Mouse (Mus musculus): ENCODE results near the gene Fahd1. TPM values are rescaled to one million over a fixed set of nuclear protein-coding genes. Genes with fewer than 3 reads are reported as not detected.

Fahd1 gene
- polyA plus RNA-seq, 1 experiment = 7.8 TPM

DNA sequence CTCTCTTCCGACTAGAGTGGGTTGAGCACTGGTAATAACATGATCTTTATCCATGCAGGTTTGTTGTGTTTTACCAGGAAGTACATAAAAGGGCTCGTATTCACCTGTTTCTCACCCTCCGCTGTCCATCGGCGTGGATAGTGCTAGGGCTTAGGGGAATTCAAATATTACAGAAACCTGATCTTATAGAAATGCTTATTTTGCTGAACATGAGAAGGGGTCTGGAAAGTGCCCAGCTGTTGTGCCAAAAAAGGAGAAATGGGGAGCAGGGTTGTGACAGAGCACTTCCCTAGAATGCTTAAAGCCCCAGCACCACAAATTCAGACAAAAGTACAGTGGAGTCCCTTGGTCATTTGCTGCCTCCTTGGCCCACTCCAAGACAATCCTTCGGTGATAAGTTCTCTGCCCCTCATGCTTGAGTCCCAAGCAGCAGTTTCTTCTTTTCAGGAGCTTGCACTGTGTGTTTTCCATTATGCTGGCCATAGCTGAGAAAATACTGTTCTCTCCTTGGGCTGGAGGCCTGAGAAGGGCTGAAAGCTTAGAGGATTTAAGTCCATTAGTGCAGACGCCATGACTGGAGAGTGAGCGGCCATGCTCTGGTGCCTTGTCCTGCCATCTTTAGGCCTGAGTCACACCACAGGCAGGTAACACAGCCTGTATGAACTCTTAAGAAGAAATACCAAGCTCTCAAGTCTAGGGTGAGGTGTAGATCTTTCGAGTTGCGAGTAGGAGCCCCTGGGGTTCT, 1.4 kb upstream of the Fahd1 start:
- Histone ChIP-seq H3K4me3 (replicated peaks; ENCODE audit: extremely low read depth, low read depth, low read length) (no peak overlapping the region), H3K4me1 (ENCODE audit: control insufficient read depth, insufficient read depth, low read length) (peaks cover 2% of the 10 kb centered on the region; the same call in 1 of the 2 replicates)
- WGBS = 79% methylated on average over 10 of the region's 10 CpGs
- no peak for DNase-seq
- TF ChIP-seq CTCF (IDR thresholded peaks at IDR 0.05; ENCODE audit: insufficient read depth, low read length) = no peak
- no peak for TF ChIP-seq POLR2A (IDR thresholded peaks at IDR 0.05; ENCODE audit: borderline replicate concordance, extremely low read depth, low read depth, low read length)

GRCm38 (mm10) chr17:24850773-24851127, 586 bp upstream of the Fahd1 start:
- WGBS = 1% methylated on average over 20 of the region's 20 CpGs
- DNase-seq = no peak
- Histone ChIP-seq H3K4me3 (replicated peaks; ENCODE audit: extremely low read depth, low read depth, low read length) (peak overlapping the region; percentile 77), H3K4me1 (ENCODE audit: control insufficient read depth, insufficient read depth, low read length) (peaks cover 2% of the 10 kb centered on the region; the same call in 1 of the 2 replicates)
- TF ChIP-seq POLR2A (IDR thresholded peaks at IDR 0.05; ENCODE audit: borderline replicate concordance, extremely low read depth, low read depth, low read length) = no peak
- TF ChIP-seq CTCF (IDR thresholded peaks at IDR 0.05; ENCODE audit: insufficient read depth, low read length) = no peak

DNA sequence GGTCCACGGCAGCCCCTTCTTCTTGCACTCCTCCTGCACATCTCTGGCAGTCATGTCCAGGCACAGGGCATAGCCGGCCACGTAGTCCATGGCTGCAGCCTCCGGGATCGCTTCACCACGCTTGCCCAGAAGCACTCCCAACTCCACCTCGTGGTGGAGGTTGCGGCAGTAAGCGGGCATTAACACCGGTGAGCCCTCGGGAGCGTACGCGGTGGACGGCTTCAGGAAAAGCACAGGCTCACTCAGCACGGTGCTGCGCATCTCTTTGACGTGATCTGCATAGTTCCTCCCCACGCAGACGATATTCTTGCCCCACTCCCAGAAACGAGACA, 465 bp downstream of the Fahd1 start:
- WGBS = under 1% methylated on average over 21 of the region's 21 CpGs

GRCm38 (mm10) chr17:24848600-24849031, 1.5 kb downstream of the Fahd1 start:
- TF ChIP-seq POLR2A (IDR thresholded peaks at IDR 0.05; ENCODE audit: borderline replicate concordance, extremely low read depth, low read depth, low read length) (no peak), CTCF (IDR thresholded peaks at IDR 0.05; ENCODE audit: insufficient read depth, low read length) (no peak)
- DNase-seq = no peak
- H3K4me3 ChIP-seq (replicated peaks; ENCODE audit: extremely low read depth, low read depth, low read length) = no peak overlapping the region
- peaks cover 2% of the 10 kb centered on the region; the same call in 1 of the 2 replicates for H3K4me1 ChIP-seq (ENCODE audit: control insufficient read depth, insufficient read depth, low read length)

More for the DNA sequence above, 465 bp downstream of the Fahd1 start:
- peak overlapping the region; percentile 98 for H3K4me3 ChIP-seq (replicated peaks; ENCODE audit: extremely low read depth, low read depth, low read length)
- peaks cover 2% of the 10 kb centered on the region; the same call in 1 of the 2 replicates for H3K4me1 ChIP-seq (ENCODE audit: control insufficient read depth, insufficient read depth, low read length)
- no peak for DNase-seq
- TF ChIP-seq CTCF (IDR thresholded peaks at IDR 0.05; ENCODE audit: insufficient read depth, low read length) (peak; percentile 24; the same call in 1 of the 2 replicates), POLR2A (IDR thresholded peaks at IDR 0.05; ENCODE audit: borderline replicate concordance, extremely low read depth, low read depth, low read length) (no peak; the same call in 1 of the 2 replicates)

DNA sequence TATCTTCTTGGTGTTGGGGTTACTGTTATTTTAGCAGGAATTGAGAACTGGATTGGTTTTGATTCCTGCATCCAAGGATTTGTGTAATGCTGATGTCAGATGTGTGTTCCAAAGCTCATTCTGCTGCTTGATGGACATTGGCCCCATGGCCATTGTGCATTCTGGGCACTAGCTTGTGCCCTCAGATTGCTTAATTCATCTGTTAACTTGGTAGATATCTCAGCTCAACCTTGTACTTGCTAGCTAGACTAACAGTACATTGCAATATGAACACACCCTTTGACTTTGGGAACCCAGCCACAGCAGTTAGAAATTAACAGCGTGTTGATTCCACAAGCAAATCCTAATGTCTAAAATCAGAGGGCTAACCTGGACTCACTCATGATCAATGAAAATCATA, 2.8 kb downstream of the Fahd1 start:
- no peak for DNase-seq
- TF ChIP-seq POLR2A (IDR thresholded peaks at IDR 0.05; ENCODE audit: borderline replicate concordance, extremely low read depth, low read depth, low read length) = no peak
- TF ChIP-seq CTCF (IDR thresholded peaks at IDR 0.05; ENCODE audit: insufficient read depth, low read length) = no peak
- Histone ChIP-seq H3K4me1 (ENCODE audit: control insufficient read depth, insufficient read depth, low read length) (peaks cover 2% of the 10 kb centered on the region; the same call in 1 of the 2 replicates), H3K4me3 (replicated peaks; ENCODE audit: extremely low read depth, low read depth, low read length) (no peak overlapping the region)
- 92% methylated on average over 1 of the region's 1 CpGs for WGBS

DNA sequence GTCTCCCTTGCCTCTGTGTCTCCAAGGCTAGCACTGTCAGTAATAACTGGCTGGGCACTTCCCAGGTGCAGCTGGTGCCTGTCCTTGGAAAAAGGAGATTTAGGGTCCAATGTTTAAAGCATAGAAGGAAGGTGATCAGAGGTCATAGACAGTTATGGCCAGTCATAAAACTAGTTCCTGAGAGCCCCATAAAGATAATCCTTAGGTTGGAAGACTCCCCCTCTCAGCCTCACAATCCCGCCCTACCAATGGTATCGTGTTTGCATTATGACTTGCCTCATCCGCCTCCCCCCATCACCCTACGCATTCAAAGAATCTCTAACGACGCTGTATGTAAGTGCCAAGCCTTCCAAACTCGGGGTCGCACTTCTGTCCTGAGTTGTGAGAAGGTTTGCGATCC, 5.6 kb downstream of the Fahd1 start:
- H3K4me1 ChIP-seq (ENCODE audit: control insufficient read depth, insufficient read depth, low read length) = peaks cover 2% of the 10 kb centered on the region; the same call in 1 of the 2 replicates
- no peak overlapping the region for H3K4me3 ChIP-seq (replicated peaks; ENCODE audit: extremely low read depth, low read depth, low read length)
- TF ChIP-seq CTCF (IDR thresholded peaks at IDR 0.05; ENCODE audit: insufficient read depth, low read length) (no peak), POLR2A (IDR thresholded peaks at IDR 0.05; ENCODE audit: borderline replicate concordance, extremely low read depth, low read depth, low read length) (no peak)
- DNase-seq = no peak
- 61% methylated on average over 9 of the region's 9 CpGs for WGBS

- TF ChIP-seq POLR2A (IDR thresholded peaks at IDR 0.05; ENCODE audit: borderline replicate concordance, extremely low read depth, low read depth, low read length) (no peak), CTCF (IDR thresholded peaks at IDR 0.05; ENCODE audit: insufficient read depth, low read length) (peak; percentile 20; the same call in 1 of the 2 replicates)
- no peak for DNase-seq
- 54% methylated on average over 2 of the region's 2 CpGs for WGBS
- Histone ChIP-seq H3K4me1 (ENCODE audit: control insufficient read depth, insufficient read depth, low read length) (no peaks in the 10 kb centered on the region), H3K4me3 (replicated peaks; ENCODE audit: extremely low read depth, low read depth, low read length) (no peak overlapping the region)
These were observed 7.5 kb downstream of the Fahd1 start for GRCm38 (mm10) chr17:24842631-24843030.

GRCm38 (mm10) chr17:24841133-24841532, 9.0 kb downstream of the Fahd1 start:
- peak; percentile 28 for DNase-seq
- 43% methylated on average over 4 of the region's 4 CpGs for WGBS
- no peak overlapping the region for H3K4me3 ChIP-seq (replicated peaks; ENCODE audit: extremely low read depth, low read depth, low read length)
- peak; percentile 53; the same call in 1 of the 2 replicates for TF ChIP-seq CTCF (IDR thresholded peaks at IDR 0.05; ENCODE audit: insufficient read depth, low read length)
- TF ChIP-seq POLR2A (IDR thresholded peaks at IDR 0.05; ENCODE audit: borderline replicate concordance, extremely low read depth, low read depth, low read length) = no peak
- H3K4me1 ChIP-seq (ENCODE audit: control insufficient read depth, insufficient read depth, low read length) = no peaks in the 10 kb centered on the region

GRCm38 (mm10) chr17:24840341-24840740, 9.8 kb downstream of the Fahd1 start:
- WGBS = 48% methylated on average over 5 of the region's 5 CpGs
- TF ChIP-seq POLR2A (IDR thresholded peaks at IDR 0.05; ENCODE audit: borderline replicate concordance, extremely low read depth, low read depth, low read length) (no peak), CTCF (IDR thresholded peaks at IDR 0.05; ENCODE audit: insufficient read depth, low read length) (no peak)

DNA sequence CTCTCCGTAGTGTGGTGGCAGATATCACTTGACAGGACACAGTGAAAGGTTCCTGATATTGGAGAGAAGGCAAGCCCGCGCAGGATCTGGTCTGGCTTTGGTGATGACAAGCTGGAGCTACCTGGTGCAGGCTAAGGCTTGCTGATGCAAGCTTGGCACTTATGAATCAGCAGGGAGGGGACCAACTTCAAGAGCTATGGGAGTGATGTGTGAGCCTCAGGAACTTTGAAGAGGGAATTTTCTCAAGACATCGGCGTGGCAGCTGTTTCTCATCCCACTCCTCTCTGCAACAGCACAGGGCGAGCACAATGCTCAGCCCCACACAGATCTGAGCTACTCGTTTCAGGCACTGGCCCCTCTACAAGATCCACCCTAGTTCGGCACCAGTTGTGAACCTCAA, 10.3 kb downstream of the Fahd1 start, which contains the start of gene Hagh:
Hagh (plus strand) TSS at position 302 of the 400 bp plus-strand sequence.
- Histone ChIP-seq H3K4me1 (ENCODE audit: control insufficient read depth, insufficient read depth, low read length) (no peaks in the 10 kb centered on the region), H3K4me3 (replicated peaks; ENCODE audit: extremely low read depth, low read depth, low read length) (no peak within 1 kb of the TSS)
- 57% methylated on average over 8 of the region's 8 CpGs for WGBS
- no peak for DNase-seq
- TF ChIP-seq POLR2A (IDR thresholded peaks at IDR 0.05; ENCODE audit: borderline replicate concordance, extremely low read depth, low read depth, low read length) (no peak), CTCF (IDR thresholded peaks at IDR 0.05; ENCODE audit: insufficient read depth, low read length) (no peak)

More at GRCm38 (mm10) chr17:24840341-24840740, 9.8 kb downstream of the Fahd1 start:
- Histone ChIP-seq H3K4me3 (replicated peaks; ENCODE audit: extremely low read depth, low read depth, low read length) (no peak overlapping the region), H3K4me1 (ENCODE audit: control insufficient read depth, insufficient read depth, low read length) (no peaks in the 10 kb centered on the region)
- DNase-seq = no peak

Measured in lung, adult 2 months (tissue).